Mouse (Mus musculus): ENCODE results near the gene Gm3173. TPM values are rescaled to one million over a fixed set of nuclear protein-coding genes. Genes with fewer than 3 reads are reported as not detected.
"Not testable (repeated sequence)": the region's sequence is repeated elsewhere in the genome, so short reads cannot be mapped to it uniquely, and the experiment has no call there.

Gene Gm3173
- not detected in 2 replicates for total RNA-seq (2021)
- long read RNA-seq = 0 reads

DNA sequence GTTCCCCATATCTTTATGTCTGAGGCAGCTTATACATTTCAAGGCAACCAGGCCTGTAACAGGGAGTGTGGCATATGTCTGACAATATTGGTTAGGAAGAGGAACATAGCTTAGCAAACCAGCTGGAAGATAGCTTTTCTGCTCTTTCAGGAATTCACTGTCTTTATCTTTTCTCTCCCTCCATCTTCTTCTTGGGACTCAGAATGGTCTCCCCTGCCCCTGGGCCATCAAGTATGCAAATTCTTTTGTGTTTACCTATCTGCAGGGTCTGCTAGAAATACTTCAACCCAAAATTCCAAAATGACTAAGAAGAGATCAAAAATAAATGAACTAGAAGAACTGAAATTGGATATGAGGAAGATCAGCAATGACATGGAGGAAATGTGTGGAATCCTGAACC is at the start of gene Gm3173:
Gene Gm3173, plus strand, starts transcription at position 301 of the 400 bp plus-strand sequence.
- DNase-seq = not testable (repeated sequence)

- not testable (repeated sequence) for DNase-seq
Observed at GRCm38 (mm10) chr14:4385606-4386005, 45.2 kb upstream of the Gm3173 start.

DNA sequence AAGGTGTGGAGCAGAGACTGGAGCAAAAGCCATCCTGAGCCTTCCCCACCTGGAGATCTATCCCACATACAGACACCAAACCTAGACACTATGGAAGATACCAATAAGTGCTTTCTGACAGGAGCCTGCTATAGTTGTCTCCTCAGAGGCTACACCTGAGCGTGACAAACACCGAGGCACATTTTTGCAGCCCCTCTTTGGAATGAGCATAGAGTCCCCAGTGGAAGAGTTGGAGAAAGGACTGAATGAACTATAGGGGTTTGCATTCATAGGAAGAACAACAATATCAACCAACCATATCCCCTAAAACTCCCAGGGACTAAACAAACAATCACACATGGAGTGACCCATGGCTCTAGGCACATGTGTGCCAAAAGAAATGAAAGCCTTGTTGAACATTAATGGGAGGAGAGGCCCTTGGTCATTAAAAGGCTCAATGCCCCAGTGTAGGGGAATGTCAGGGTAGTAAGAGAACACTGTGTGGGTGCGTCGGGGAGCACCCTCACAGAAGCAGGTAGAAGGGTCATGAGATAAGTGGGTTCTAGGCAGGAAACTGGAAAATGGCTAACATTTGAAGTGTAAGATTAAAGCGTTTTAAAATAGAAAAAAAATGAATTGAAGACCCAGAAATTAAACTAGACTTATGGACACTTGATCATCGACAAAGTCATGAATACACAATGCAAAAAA is 37.8 kb upstream of the Gm3173 start:
- DNase-seq = not testable (repeated sequence)

- not testable (repeated sequence) for DNase-seq
Observed at GRCm38 (mm10) chr14:4397226-4397625, 33.6 kb upstream of the Gm3173 start, which contains the start of gene Gm3159. Gm3159 (plus strand) TSS chr14:4397526.

- not testable (repeated sequence) for DNase-seq
Observed at GRCm38 (mm10) chr14:4398624-4399023, 32.2 kb upstream of the Gm3173 start.

- not testable (repeated sequence) for DNase-seq
Observed at GRCm38 (mm10) chr14:4400115-4400789, 30.5 kb upstream of the Gm3173 start.

DNA sequence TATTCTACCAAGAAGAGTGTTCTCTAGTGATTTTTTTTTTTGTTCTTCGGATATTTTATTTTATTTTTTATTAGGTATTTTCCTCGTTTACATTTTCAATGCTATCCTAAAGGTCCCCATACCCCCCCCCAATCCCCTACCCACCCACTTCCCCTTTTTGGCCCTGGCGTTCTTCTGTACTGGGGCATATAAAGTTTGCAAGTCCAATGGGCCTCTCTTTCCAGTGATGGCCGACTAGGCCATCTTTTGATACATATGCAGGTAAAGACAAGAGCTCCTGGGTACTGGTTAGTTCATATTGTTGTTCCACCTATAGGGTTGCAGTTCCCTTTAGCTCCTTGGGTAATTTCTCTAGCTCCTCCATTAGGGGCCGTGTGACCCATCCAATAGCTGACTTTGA is 29.5 kb upstream of the Gm3173 start:
- DNase-seq = peak; percentile 1

GRCm38 (mm10) chr14:4403840-4404239 is 27.0 kb upstream of the Gm3173 start:
- DNase-seq = not testable (repeated sequence)

- DNase-seq = not testable (repeated sequence)
Observed at GRCm38 (mm10) chr14:4409939-4410338, 20.9 kb upstream of the Gm3173 start.

- DNase-seq = peak; percentile 45
Observed at GRCm38 (mm10) chr14:4414965-4415835, 15.6 kb upstream of the Gm3173 start, which contains the start of gene Gm3164. Gm3164 (plus strand) TSS chr14:4415448.

DNA sequence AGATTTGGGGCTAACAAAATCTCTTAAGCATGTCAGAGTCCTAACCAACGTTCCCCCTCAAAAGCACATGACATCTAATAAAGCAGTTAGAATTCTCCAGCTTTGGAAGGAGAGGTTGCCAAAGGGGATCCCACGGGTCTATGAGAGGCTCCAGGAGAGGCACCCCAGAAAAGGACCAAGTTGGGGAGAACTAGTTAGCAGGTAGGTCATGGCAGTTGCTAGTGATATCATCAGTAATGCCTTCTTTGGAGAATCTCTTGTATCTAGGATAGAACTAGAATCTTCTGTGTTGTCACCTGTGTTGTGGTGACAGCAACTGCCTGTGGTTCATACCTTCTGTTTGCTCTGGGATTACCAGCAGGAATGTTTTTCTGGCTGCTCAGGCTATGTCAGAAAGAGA is 50.7 kb downstream of the Gm3173 start, which contains the start of gene Gm3182:
Gene Gm3182, plus strand, starts transcription at position 301 of the 400 bp plus-strand sequence.
- not testable (repeated sequence) for DNase-seq

GRCm38 (mm10) chr14:4499425-4499824 is 68.6 kb downstream of the Gm3173 start:
- DNase-seq = not testable (repeated sequence)

GRCm38 (mm10) chr14:4555105-4555504 is 124.3 kb downstream of the Gm3173 start, which contains the start of gene Gm3047:
Gm3047 (plus strand) TSS chr14:4555405.
- DNase-seq = not testable (repeated sequence)

Other genes starting within 250 kb of the Gm3173 start
- 0.18 TPM in 1 of 2 replicates, not detected in the other for gene Gm2974, start 248.4 kb upstream of the Gm3173 start, total RNA-seq (2021)
- not detected in 2 replicates for gene Gm3138, start 181.4 kb upstream of the Gm3173 start, total RNA-seq (2021)
- not detected in 2 replicates for gene Gm3149, start 113.7 kb upstream of the Gm3173 start, total RNA-seq (2021)
- 0.18 TPM in 1 of 2 replicates, not detected in the other for gene 2610042L04Rik, start 96.2 kb upstream of the Gm3173 start, total RNA-seq (2021)
- not detected in 2 replicates for gene Gm3159, start 33.5 kb upstream of the Gm3173 start, total RNA-seq (2021)
- gene Gm3164, start 15.5 kb upstream of the Gm3173 start, total RNA-seq (2021) = 0.18 TPM in 1 of 2 replicates, not detected in the other
- gene Gm3182, start 50.8 kb downstream of the Gm3173 start, total RNA-seq (2021) = not detected in 2 replicates
- not detected in 2 replicates for gene Gm3047, start 124.4 kb downstream of the Gm3173 start, total RNA-seq (2021)
- gene Gm8159, start 201.4 kb downstream of the Gm3173 start, total RNA-seq (2021) = not detected in 2 replicates
- gene Gm3239, start 233.2 kb downstream of the Gm3173 start, total RNA-seq (2021) = not detected in 2 replicates

Measured in adrenal gland, postnatal 25 days (tissue).